Mouse (Mus musculus): Measurements from ENCODE around the gene Gm364. TPM values are rescaled to one million over a fixed set of nuclear protein-coding genes. Genes with fewer than 3 reads are reported as not detected.
A peak's percentile ranks its signal among the peaks of the same experiment; 100 is the strongest.

Gene Gm364
- polyA plus RNA-seq, 1 experiment, result not detected

DNA sequence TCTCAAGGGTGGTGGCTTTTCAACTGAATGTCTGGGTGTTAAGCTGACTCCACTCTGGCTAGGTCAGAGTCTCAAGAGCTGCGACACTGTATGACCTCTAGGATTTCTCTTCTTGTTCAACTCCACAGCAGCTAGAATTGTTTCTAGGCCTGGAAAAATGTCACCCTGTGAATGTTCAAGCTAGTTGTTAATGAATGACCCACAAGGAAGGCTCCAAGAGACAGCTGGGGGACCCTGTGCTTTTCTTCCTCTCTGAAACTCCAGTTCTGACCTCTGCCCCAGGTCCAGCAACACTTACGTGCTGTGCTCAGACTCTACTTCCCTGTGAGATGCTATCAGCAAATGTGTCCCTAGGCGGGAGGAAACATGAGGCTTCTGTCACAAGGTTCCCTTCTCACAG, 30.4 kb upstream of the Gm364 start:
- H3K36me3 ChIP-seq (ENCODE audit: control insufficient read depth, insufficient read depth, low read length), result peaks cover 13% of the 10 kb centered on the region
- no peaks in the 10 kb centered on the region for H3K4me1 ChIP-seq (ENCODE audit: control insufficient read depth, insufficient read depth, insufficient read length, low read length)
- no peaks in the 10 kb centered on the region for H3K27me3 ChIP-seq (ENCODE audit: control insufficient read depth, insufficient read depth, low read length)
- TF ChIP-seq CTCF (IDR thresholded peaks at IDR 0.05; ENCODE audit: extremely low read depth, insufficient read length, insufficient replicate concordance, low read depth, low read length) (no peak), POLR2A (IDR thresholded peaks at IDR 0.05; ENCODE audit: low read depth, low read length) (no peak)
- H3K27ac ChIP-seq (ENCODE audit: insufficient read depth, low read depth, low read length), result no peak overlapping the region
- H3K4me3 ChIP-seq (ENCODE audit: low read depth, low read length), result no peak overlapping the region
- 80% methylated on average over 3 of the region's 3 CpGs for WGBS

GRCm38 (mm10) chrX:57380915-57381314, 28.0 kb upstream of the Gm364 start:
- Histone ChIP-seq H3K4me3 (ENCODE audit: low read depth, low read length) (no peak overlapping the region), H3K27me3 (ENCODE audit: control insufficient read depth, insufficient read depth, low read length) (no peaks in the 10 kb centered on the region), H3K4me1 (ENCODE audit: control insufficient read depth, insufficient read depth, insufficient read length, low read length) (no peaks in the 10 kb centered on the region), H3K27ac (ENCODE audit: insufficient read depth, low read depth, low read length) (no peak overlapping the region), H3K36me3 (ENCODE audit: control insufficient read depth, insufficient read depth, low read length) (peaks cover 22% of the 10 kb centered on the region)
- TF ChIP-seq POLR2A (IDR thresholded peaks at IDR 0.05; ENCODE audit: low read depth, low read length) (no peak), CTCF (IDR thresholded peaks at IDR 0.05; ENCODE audit: extremely low read depth, insufficient read length, insufficient replicate concordance, low read depth, low read length) (no peak)
- 76% methylated on average over 5 of the region's 5 CpGs for WGBS

DNA sequence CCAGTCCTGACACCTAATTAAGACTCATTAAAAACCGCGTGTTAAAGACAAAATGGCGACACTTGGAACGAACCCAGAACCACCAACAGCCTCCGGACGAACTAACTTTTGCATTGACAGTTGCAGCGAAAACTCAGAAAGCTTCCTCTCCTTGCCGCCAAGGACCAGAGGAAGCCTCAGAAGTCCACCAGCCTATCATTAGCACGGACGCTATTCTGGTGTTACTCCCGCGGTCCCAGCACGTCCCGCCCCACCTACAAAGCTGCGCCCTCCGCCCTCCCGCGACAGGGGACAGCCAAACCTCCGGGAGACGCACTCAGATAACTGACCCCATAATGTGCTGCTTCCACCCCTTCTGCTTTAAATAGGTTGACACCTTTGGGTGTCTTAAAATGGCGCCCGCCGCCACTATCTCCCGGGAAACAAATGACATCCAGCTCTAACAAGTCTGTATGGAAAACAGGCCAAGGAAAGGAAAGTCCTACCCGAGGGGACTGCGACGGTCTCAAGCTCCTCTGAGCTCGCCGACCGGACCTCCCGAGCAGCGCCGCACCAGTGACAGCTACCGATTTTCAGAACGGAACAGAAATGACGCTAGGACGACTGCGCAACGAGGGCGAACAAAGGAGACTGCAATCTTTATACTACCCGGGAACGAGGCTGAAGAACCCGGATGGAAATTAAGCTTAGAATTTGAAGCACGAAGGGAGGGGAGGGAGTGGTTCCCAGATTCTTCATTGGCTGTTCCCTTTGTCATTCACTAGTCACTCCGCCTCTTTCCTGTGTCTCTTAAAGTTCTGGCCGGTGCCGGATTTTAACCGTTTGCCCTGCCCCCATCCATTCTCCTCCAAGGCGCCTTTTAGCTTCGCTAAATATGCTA, 16.3 kb upstream of the Gm364 start, which contains the start of gene Rbmx:
Gene Rbmx (minus strand): TSS at position 670 of the 880 bp plus-strand sequence.
- 11% methylated on average over 50 of the region's 50 CpGs for WGBS
- peaks cover 16% of the 10 kb centered on the region for H3K36me3 ChIP-seq (ENCODE audit: control insufficient read depth, insufficient read depth, low read length)
- H3K4me1 ChIP-seq (ENCODE audit: control insufficient read depth, insufficient read depth, insufficient read length, low read length), result no peaks in the 10 kb centered on the region
- H3K27ac ChIP-seq (ENCODE audit: insufficient read depth, low read depth, low read length), result peak within 1 kb of the TSS; percentile 91
- peak within 1 kb of the TSS; percentile 91 for H3K4me3 ChIP-seq (ENCODE audit: low read depth, low read length)
- H3K27me3 ChIP-seq (ENCODE audit: control insufficient read depth, insufficient read depth, low read length), result no peaks in the 10 kb centered on the region
- TF ChIP-seq CTCF (IDR thresholded peaks at IDR 0.05; ENCODE audit: extremely low read depth, insufficient read length, insufficient replicate concordance, low read depth, low read length), result no peak
- peak; percentile 58; the same call in 1 of the 2 replicates for TF ChIP-seq POLR2A (IDR thresholded peaks at IDR 0.05; ENCODE audit: low read depth, low read length)

GRCm38 (mm10) chrX:57393412-57393811, 15.5 kb upstream of the Gm364 start:
- H3K4me3 ChIP-seq (ENCODE audit: low read depth, low read length), result no peak overlapping the region
- 27% methylated on average over 7 of the region's 7 CpGs for WGBS

DNA sequence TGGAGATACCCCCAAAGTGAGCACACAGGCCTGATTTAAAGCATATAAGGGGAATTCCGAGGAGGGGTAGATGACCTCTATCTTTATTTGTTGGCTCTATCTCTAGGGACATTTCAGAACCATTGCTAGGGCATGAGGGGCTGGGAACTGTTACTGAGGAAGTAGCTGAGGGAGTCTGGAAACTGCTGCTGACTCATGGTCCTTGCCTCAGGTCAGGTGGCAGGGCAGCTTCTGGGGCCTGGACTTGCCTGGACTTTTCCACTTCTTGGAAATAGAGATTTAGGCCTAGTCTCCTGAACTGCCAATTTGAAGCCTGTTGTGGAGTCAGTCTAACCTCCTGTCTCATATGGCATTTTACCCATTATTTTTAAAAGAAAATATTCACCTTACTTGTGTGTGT, 7.6 kb upstream of the Gm364 start:
- Histone ChIP-seq H3K4me1 (ENCODE audit: control insufficient read depth, insufficient read depth, insufficient read length, low read length) (no peaks in the 10 kb centered on the region), H3K27ac (ENCODE audit: insufficient read depth, low read depth, low read length) (no peak overlapping the region), H3K4me3 (ENCODE audit: low read depth, low read length) (no peak overlapping the region), H3K27me3 (ENCODE audit: control insufficient read depth, insufficient read depth, low read length) (no peaks in the 10 kb centered on the region), H3K36me3 (ENCODE audit: control insufficient read depth, insufficient read depth, low read length) (no peaks in the 10 kb centered on the region)
- TF ChIP-seq CTCF (IDR thresholded peaks at IDR 0.05; ENCODE audit: extremely low read depth, insufficient read length, insufficient replicate concordance, low read depth, low read length), result no peak
- no peak for TF ChIP-seq POLR2A (IDR thresholded peaks at IDR 0.05; ENCODE audit: low read depth, low read length)
- 89% methylated on average over 1 of the region's 1 CpGs for WGBS

More at GRCm38 (mm10) chrX:57393412-57393811, 15.5 kb upstream of the Gm364 start:
- Histone ChIP-seq H3K36me3 (ENCODE audit: control insufficient read depth, insufficient read depth, low read length) (peaks cover 13% of the 10 kb centered on the region), H3K4me1 (ENCODE audit: control insufficient read depth, insufficient read depth, insufficient read length, low read length) (no peaks in the 10 kb centered on the region), H3K27ac (ENCODE audit: insufficient read depth, low read depth, low read length) (no peak overlapping the region), H3K27me3 (ENCODE audit: control insufficient read depth, insufficient read depth, low read length) (no peaks in the 10 kb centered on the region)
- TF ChIP-seq CTCF (IDR thresholded peaks at IDR 0.05; ENCODE audit: extremely low read depth, insufficient read length, insufficient replicate concordance, low read depth, low read length) (no peak), POLR2A (IDR thresholded peaks at IDR 0.05; ENCODE audit: low read depth, low read length) (no peak)

GRCm38 (mm10) chrX:57403651-57404050, 5.3 kb upstream of the Gm364 start:
- TF ChIP-seq POLR2A (IDR thresholded peaks at IDR 0.05; ENCODE audit: low read depth, low read length) (no peak), CTCF (IDR thresholded peaks at IDR 0.05; ENCODE audit: extremely low read depth, insufficient read length, insufficient replicate concordance, low read depth, low read length) (no peak)
- H3K4me1 ChIP-seq (ENCODE audit: control insufficient read depth, insufficient read depth, insufficient read length, low read length), result no peaks in the 10 kb centered on the region
- no peak overlapping the region for H3K4me3 ChIP-seq (ENCODE audit: low read depth, low read length)
- H3K36me3 ChIP-seq (ENCODE audit: control insufficient read depth, insufficient read depth, low read length), result no peaks in the 10 kb centered on the region
- no peak overlapping the region for H3K27ac ChIP-seq (ENCODE audit: insufficient read depth, low read depth, low read length)
- no peaks in the 10 kb centered on the region for H3K27me3 ChIP-seq (ENCODE audit: control insufficient read depth, insufficient read depth, low read length)

DNA sequence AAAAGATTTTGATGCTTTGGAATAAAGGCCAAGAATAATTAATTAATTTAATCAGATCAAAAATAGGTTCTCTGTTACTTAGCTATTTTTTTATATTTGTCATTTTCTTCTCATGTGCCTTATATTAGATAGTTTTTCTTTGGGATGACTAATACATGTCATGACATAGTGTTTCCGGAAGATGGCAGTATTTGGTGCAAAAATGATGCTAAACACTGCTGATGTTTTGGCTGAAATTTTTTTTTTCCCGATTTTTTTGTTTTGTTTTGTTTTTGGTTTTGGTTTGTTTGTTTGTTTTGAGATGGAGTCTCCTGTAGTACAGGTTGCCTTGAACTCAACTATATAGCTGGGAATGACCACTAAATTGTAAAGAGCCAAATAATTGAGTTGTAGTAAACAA, 22.7 kb downstream of the Gm364 start:
- Histone ChIP-seq H3K4me1 (ENCODE audit: control insufficient read depth, insufficient read depth, insufficient read length, low read length) (no peaks in the 10 kb centered on the region), H3K4me3 (ENCODE audit: low read depth, low read length) (no peak overlapping the region), H3K27me3 (ENCODE audit: control insufficient read depth, insufficient read depth, low read length) (no peaks in the 10 kb centered on the region), H3K36me3 (ENCODE audit: control insufficient read depth, insufficient read depth, low read length) (no peaks in the 10 kb centered on the region), H3K27ac (ENCODE audit: insufficient read depth, low read depth, low read length) (no peak overlapping the region)
- WGBS, result 1% methylated on average over 2 of the region's 2 CpGs
- TF ChIP-seq CTCF (IDR thresholded peaks at IDR 0.05; ENCODE audit: extremely low read depth, insufficient read length, insufficient replicate concordance, low read depth, low read length), result no peak
